Mouse (Mus musculus): ENCODE measurements around the gene Ptgis.

DNA sequence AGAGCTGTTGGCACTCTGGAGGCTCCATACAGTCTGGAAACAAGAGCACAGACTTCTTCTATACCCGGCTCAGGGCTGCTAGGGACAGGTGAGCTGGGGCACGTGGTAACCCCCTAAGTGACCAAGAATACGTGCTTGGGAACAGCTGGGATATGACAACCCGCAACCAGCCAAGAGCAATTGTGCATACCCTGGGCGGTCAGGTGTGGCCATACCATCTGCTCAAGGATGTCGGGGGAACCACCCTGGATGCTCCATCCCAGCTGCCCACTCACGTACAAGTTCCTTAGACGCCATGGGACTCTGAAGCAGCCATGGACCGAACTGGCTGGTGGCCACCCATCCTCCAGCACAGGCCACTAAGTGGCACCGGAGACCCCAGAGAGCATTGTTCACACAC, 77.3 kb downstream of the Ptgis start:
- TF ChIP-seq CTCF (IDR thresholded peaks at IDR 0.05), result no peak
- no peak for TF ChIP-seq POLR2A (IDR thresholded peaks at IDR 0.05; ENCODE audit: insufficient read depth, low read depth, low read length)
